Mouse (Mus musculus) small intestine, adult 2 months (tissue): ENCODE data around the gene B9d2. TPM values are rescaled to one million over a fixed set of nuclear protein-coding genes. Genes with fewer than 3 reads are reported as not detected.

Experiments used
- H3K27ac ChIP-seq: fragments of 200-500 bp; 2 replicates; pipeline ENCODE4 v1.5.1; 2012; ENCODE audit warnings: low read depth, low read length, control low read depth, inconsistent platforms; ENCODE audit not compliant: insufficient read depth
- H3K27me3 ChIP-seq: fragments of 200-500 bp; 2 replicates; pipeline ENCODE4 v1.6.1; 2012; ENCODE audit warnings: mild to moderate bottlenecking, moderate library complexity, low read length, inconsistent platforms; ENCODE audit not compliant: control insufficient read depth, insufficient read depth
- H3K36me3 ChIP-seq: fragments of 200-500 bp; 2 replicates; pipeline ENCODE4 v1.6.1; 2012; ENCODE audit warnings: mild to moderate bottlenecking, low read length, control low read depth, inconsistent platforms; ENCODE audit not compliant: control insufficient read depth, insufficient read depth
- H3K4me1 ChIP-seq: fragments of 200-500 bp; 2 replicates; pipeline ENCODE4 v1.6.1; 2012; ENCODE audit warnings: low read length, inconsistent platforms, mixed read lengths; ENCODE audit not compliant: control insufficient read depth, insufficient read depth, insufficient read length
- H3K4me3 ChIP-seq: fragments of 200-500 bp; 2 replicates; pipeline ENCODE4 v1.5.1; 2012; ENCODE audit warnings: low read depth, mild to moderate bottlenecking, control low read depth, inconsistent platforms, low read length, moderate library complexity
- CTCF ChIP-seq: fragments of 200-500 bp; IDR thresholded peaks from 2 replicates; pipeline ENCODE4 v1.5.1; 2012; ENCODE audit warnings: low read depth, mild to moderate bottlenecking, control low read depth, inconsistent platforms, low read length, moderate library complexity, mixed read lengths; ENCODE audit not compliant: insufficient replicate concordance, insufficient read length; ENCODE audit errors: extremely low read depth
- POLR2A ChIP-seq: fragments of 200-500 bp; IDR thresholded peaks from 2 replicates; pipeline ENCODE4 v1.6.1; 2012; ENCODE audit warnings: low read depth, mild to moderate bottlenecking, control low read depth, inconsistent platforms, low read length, moderate library complexity
- WGBS: fragments of 180-500 bp; shearing (Covaris S2); methylation state at CpG from one replicate; pipeline ENCODE4 v1.1.7; 2018; 5-methylcytosine and 5-hydroxymethylcytosine counted together
- polyA plus RNA-seq: library from polyadenylated mRNA; depleted of rRNA; stranded (reverse); fragments of >200 nt; gene quantifications from 2 replicates; pipeline ENCODE4 v1.2.3, GENCODE M21; 2012

B9d2 gene
- polyA plus RNA-seq, 1 experiment: 33.2 TPM

DNA sequence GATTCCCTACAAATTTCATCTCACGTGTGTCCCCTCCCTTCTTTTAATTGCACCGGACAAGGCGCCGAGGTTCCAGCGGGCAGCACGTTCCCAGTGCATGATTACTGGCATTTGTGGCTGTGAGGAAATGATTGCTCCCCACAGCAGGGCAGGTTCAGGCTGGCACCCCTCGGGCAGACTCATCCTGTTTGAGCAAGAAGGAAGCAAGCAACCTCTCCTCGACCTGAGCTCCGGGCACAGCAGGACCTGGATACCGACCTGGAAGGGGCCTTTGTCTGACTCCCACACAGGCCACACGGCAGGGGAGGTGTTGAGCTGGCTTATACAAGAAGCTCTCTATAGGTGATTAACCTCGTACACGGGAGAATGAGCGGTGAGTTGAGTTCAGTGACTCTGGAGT, 35.5 kb upstream of the B9d2 start:
- Histone ChIP-seq H3K4me3 (no peak overlapping the region), H3K27ac (no peak overlapping the region), H3K27me3 (no peaks in the 10 kb centered on the region), H3K36me3 (peaks cover 5% of the 10 kb centered on the region; the same call in 1 of the 2 replicates), H3K4me1 (no peaks in the 10 kb centered on the region)
- 67% methylated on average over 14 of the region's 14 CpGs for WGBS
- TF ChIP-seq POLR2A: no peak
- TF ChIP-seq CTCF: no peak

DNA sequence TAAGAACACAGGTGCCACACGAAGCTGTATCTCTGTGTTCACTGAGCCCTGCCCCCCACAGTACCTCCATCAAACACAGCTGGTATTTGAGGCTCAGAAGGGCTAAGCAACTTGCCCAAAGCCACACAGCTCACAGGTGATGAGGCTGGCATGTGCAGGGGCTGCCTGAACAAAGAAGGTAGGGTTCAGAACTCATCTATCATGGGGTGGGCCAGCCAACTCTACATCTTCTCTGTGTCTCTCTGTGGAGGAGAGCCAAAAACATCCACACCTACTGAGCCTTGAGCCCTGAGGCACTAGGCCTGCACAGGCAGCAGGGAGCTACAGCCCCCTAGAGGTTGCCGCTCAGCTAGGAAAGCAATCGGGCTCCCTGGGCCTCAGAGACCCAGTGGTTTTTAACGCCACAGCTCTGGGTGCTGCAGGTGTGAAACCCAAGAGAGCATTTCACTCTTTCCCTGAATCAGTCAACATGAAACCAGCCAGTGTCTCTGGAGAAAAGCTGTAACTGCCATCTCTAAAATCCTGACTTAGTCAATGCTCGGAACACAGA, 32.9 kb upstream of the B9d2 start:
- Histone ChIP-seq H3K27me3 (no peaks in the 10 kb centered on the region), H3K4me3 (no peak overlapping the region), H3K4me1 (no peaks in the 10 kb centered on the region; the same call in 1 of the 2 replicates), H3K27ac (no peak overlapping the region; the same call in 1 of the 2 replicates), H3K36me3 (0 out of 2 replicates have a peak, but pooled peaks cover 2% of the 10 kb centered on the region)
- 60% methylated on average over 5 of the region's 5 CpGs for WGBS
- TF ChIP-seq CTCF (peak; percentile 28; the same call in 1 of the 2 replicates), POLR2A (no peak)

DNA sequence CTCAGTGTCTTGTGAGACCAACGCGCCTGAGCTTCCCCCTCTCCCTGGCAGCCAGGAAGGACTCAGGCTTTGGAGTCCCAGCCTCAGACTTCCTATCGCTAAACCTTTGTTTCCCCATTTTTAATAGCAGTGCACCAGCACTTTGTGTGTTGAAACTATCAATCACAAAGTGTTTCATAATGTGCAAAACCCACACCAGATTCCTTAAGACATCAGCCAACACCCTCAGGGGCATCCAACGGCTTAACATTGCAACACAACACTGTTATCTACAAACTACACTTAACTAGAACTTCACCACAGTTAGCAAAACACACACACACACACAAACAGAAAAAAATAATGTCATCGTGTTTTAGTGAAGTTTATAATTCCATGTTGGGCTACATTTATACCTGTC, 30.7 kb upstream of the B9d2 start:
- TF ChIP-seq POLR2A: no peak
- TF ChIP-seq CTCF: no peak
- Histone ChIP-seq H3K27ac (no peak overlapping the region), H3K36me3 (0 out of 2 replicates have a peak, but pooled peaks cover 2% of the 10 kb centered on the region), H3K4me1 (no peaks in the 10 kb centered on the region; the same call in 1 of the 2 replicates), H3K4me3 (no peak overlapping the region), H3K27me3 (no peaks in the 10 kb centered on the region)
- 75% methylated on average over 5 of the region's 5 CpGs for WGBS

DNA sequence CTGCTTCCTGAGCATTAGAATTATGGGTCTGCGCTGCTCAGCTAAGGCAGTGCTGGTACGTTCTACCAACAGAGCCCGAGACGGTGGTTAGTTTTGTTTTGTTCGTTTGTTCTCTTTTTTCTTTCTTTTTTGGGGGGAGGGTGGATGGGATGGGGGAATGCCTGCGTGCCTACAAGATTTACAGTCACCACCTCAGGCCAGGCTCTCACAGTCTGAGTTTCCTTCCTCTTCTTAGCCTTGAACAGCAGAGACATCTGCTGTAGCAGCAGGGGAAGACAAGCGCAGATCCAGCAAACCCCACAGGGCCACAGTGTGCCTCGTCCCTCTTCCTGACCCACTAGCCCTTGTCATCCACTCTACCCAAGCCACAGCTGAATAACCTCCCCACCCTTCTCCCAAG, 29.3 kb upstream of the B9d2 start:
- Histone ChIP-seq H3K36me3 (no peaks in the 10 kb centered on the region), H3K27me3 (no peaks in the 10 kb centered on the region), H3K4me3 (peak overlapping the region; percentile 1; the same call in 1 of the 2 replicates), H3K27ac (peak overlapping the region; percentile 53), H3K4me1 (peaks cover 3% of the 10 kb centered on the region; the same call in 1 of the 2 replicates)
- TF ChIP-seq CTCF (no peak), POLR2A (no peak)
- 89% methylated on average over 8 of the region's 8 CpGs for WGBS

DNA sequence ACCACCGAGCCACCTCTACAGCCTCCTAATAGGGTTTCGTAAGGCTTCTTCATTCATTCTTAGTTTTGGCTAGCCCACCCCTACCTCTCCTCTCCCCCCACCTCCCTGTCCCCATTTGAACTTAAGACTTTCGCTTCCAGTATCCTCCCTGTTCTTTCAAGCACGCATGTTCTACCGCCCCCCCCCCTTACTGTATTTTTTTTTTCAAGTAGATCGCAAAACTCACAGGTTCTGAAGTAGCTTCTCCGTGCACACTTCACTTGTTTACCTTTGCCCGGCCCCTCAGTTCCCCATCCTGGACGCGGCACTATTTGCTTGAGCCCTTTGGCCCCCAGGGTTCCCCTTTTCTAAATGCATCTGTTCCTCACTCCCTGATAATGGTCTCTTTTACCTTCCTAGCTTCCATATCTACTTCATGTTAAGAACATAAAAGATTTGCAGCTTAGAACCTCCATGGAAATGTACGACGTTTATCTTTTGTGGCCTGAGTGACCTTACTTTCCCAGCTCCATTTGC, 28.3 kb upstream of the B9d2 start:
- Histone ChIP-seq H3K27me3 (no peaks in the 10 kb centered on the region), H3K27ac (no peak overlapping the region), H3K36me3 (no peaks in the 10 kb centered on the region), H3K4me3 (no peak overlapping the region), H3K4me1 (peaks cover 3% of the 10 kb centered on the region; the same call in 1 of the 2 replicates)
- TF ChIP-seq CTCF (no peak), POLR2A (no peak)
- 83% methylated on average over 12 of the region's 12 CpGs for WGBS

DNA sequence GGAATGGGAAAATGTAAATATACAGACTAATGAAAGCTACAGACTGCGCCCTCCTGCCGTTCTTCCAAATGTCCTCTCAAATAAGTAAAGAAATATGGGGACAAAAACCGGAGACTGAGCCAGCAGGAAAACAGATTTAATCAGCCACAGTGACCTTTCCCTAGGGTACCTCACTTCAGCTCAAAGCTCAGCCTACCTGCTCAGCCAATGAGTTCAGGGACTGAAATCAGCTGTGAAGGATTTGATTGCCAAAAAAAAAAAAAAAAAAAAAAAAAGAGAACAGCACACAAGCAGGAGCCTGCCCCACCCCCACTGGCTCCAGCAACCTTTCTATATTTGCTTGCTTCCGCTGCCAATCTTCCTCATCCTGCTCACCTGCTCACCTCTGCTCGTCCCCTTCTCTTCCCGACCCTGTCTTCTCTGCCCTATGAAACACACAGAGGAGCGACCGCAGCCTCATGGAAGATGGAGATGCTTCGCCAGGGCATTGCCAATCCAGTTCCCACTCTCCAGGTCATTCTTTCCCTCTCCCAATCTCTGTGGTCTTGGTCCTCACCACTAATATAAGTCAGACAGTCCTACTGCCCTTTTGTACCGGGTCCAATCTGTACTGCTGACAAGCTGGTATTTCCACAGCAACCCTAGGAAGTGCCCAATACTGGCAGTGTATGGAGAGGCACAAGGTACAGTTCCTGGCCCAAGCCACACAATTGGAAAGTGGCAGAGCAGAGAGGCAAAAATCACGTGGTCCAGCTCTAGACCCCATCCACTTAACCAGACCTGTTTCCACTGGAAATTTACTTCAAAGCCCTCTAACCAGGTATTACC, 24.8 kb upstream of the B9d2 start:
- TF ChIP-seq POLR2A: no peak
- no peak for TF ChIP-seq CTCF
- Histone ChIP-seq H3K27me3 (no peaks in the 10 kb centered on the region), H3K4me1 (peaks cover 7% of the 10 kb centered on the region; the same call in 1 of the 2 replicates), H3K27ac (no peak overlapping the region), H3K4me3 (peak overlapping the region; percentile 19; the same call in 1 of the 2 replicates), H3K36me3 (no peaks in the 10 kb centered on the region)
- 46% methylated on average over 11 of the region's 11 CpGs for WGBS

DNA sequence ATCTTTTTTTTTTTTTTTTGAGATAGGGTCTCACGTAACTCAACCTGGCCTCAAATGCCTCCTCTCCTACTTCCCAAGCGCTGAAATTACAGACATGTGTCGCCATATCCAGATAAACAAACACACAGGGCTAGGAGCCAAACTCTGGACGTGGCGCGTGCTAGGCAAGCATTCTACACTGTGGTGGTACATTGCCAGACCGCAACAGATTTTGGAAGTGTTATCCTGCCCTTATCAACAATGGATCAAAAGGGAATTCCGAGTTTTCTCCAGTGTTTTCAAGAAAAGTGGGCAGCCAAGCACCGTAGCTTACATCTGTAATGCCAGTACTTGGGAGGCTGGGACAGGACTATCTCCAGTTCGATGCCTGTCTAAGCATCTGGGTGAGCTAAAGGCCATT, 22.8 kb upstream of the B9d2 start:
- TF ChIP-seq POLR2A (no peak), CTCF (no peak)
- H3K27ac ChIP-seq: no peak overlapping the region
- H3K36me3 ChIP-seq: no peaks in the 10 kb centered on the region
- H3K4me3 ChIP-seq: peak overlapping the region; percentile 72
- WGBS: 16% methylated on average over 10 of the region's 10 CpGs
- H3K27me3 ChIP-seq: no peaks in the 10 kb centered on the region
- H3K4me1 ChIP-seq: peaks cover 7% of the 10 kb centered on the region; the same call in 1 of the 2 replicates
